Mouse (Mus musculus) erythroblast, embryonic 14.5 days (primary cell): Measurements from ENCODE around the gene Pld5.

Source experiments
- GATA1 ChIP-seq: IDR thresholded peaks from 2 replicates; pipeline ENCODE4 v1.6.1; 2012; ENCODE audit warnings: low read length, inconsistent platforms, mixed read lengths
- TAL1 ChIP-seq: IDR thresholded peaks from 3 replicates; pipeline ENCODE4 v1.6.1; 2012; ENCODE audit warnings: low read length, inconsistent platforms, mixed read lengths

DNA sequence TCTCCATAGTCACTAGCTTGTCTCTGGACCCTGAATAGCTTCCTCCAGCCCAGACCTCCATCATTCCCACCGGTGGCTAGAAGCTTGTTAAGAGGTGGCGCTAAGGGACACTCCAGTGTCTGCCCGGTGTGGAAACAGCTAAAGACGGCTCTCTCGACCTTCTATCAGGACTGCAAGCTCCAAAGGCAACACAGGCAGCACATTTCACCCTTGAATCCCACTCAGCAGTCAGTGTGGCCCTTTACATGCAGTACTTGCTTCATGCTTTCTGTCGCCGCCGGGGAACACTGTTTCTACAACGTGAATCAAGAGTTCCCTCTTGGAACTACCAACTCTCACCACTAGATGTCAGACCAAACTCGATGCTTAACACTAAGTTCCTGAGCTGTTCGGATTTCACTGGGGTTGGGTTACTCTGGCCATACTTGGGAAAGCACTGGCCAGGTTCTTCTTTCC is 338.8 kb downstream of the Pld5 start:
- TF ChIP-seq GATA1: no peak
- TF ChIP-seq TAL1: no peak
